Mouse (Mus musculus) cortical plate, adult 2 months (tissue): Measurements from ENCODE around the gene Chd3.

Experiments
- CTCF ChIP-seq: fragments of 200-500 bp; IDR thresholded peaks from 2 replicates; pipeline ENCODE4 v1.5.1; 2011; ENCODE audit warnings: mild to moderate bottlenecking, control low read depth, low read length; ENCODE audit not compliant: insufficient read depth; ENCODE audit errors: extremely low read depth
- POLR2A ChIP-seq: fragments of 200-500 bp; IDR thresholded peaks from 2 replicates; pipeline ENCODE4 v1.6.1; 2011; ENCODE audit warnings: mild to moderate bottlenecking, low read length, control low read depth; ENCODE audit not compliant: insufficient read depth; ENCODE audit errors: extremely low read depth

DNA sequence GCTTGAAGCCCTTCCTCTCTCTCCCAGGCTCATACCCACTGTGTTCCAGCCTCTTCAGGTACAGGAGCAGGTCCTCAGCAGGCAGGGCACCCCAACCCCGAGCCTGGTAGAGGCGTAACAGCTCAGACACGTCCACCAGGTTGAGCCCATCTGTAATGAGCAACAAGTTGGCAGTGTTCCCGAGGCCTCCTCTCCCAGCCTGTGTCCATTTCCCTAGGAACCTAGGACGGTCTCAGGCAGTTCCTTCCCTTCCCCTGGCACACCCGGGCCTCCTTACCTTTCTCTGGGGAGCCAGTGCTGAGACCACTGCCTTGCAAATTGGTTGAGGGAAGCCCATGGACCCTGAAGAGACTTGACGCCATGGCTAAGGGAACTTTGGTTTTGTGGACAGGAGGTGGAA lies 66.4 kb downstream of the Chd3 start:
- TF ChIP-seq CTCF: no peak
- no peak for TF ChIP-seq POLR2A
